Mouse (Mus musculus): Measurements from ENCODE around the gene Tsfm. TPM values are rescaled to one million over a fixed set of nuclear protein-coding genes. Genes with fewer than 3 reads are reported as not detected.
A peak's percentile ranks its signal among the peaks of the same experiment; 100 is the strongest.

Gene Tsfm
- 12.2 and 14.3 TPM in 2 replicates for polyA plus RNA-seq (2012; rRNA removed)

GRCm38 (mm10) chr10:127030336-127031296, at the start of gene Tsfm:
Tsfm (minus strand) TSS chr10:127030840.
- Histone ChIP-seq H3K27ac (ENCODE audit: control insufficient read depth, insufficient read depth, low read depth, low read length) (peak within 1 kb of the TSS; percentile 63), H3K27me3 (ENCODE audit: control insufficient read depth, insufficient read depth, low read length) (no peaks in the 10 kb centered on the region), H3K4me1 (ENCODE audit: control insufficient read depth, insufficient read depth, low read length) (peaks cover 14% of the 10 kb centered on the region), H3K36me3 (ENCODE audit: control insufficient read depth, insufficient read depth, low read length) (no peaks in the 10 kb centered on the region), H3K4me3 (ENCODE audit: control insufficient read depth, low read depth, low read length) (peak within 1 kb of the TSS; percentile 90)
- TF ChIP-seq POLR2A (IDR thresholded peaks at IDR 0.05; ENCODE audit: control insufficient read depth, low read depth, low read length): peak; percentile 66
- TF ChIP-seq CTCF (IDR thresholded peaks at IDR 0.05; ENCODE audit: control insufficient read depth, insufficient read depth, insufficient replicate concordance, low read depth, low read length): peak; percentile 93

- H3K4me1 ChIP-seq (ENCODE audit: control insufficient read depth, insufficient read depth, low read length): peaks cover 26% of the 10 kb centered on the region
- peaks cover 5% of the 10 kb centered on the region for H3K27me3 ChIP-seq (ENCODE audit: control insufficient read depth, insufficient read depth, low read length)
- H3K27ac ChIP-seq (ENCODE audit: control insufficient read depth, insufficient read depth, low read depth, low read length): no peak overlapping the region
- H3K36me3 ChIP-seq (ENCODE audit: control insufficient read depth, insufficient read depth, low read length): no peaks in the 10 kb centered on the region
- TF ChIP-seq POLR2A (IDR thresholded peaks at IDR 0.05; ENCODE audit: control insufficient read depth, low read depth, low read length): no peak
- H3K4me3 ChIP-seq (ENCODE audit: control insufficient read depth, low read depth, low read length): peak overlapping the region; percentile 27; the same call in 1 of the 2 replicates
These were observed 49.2 kb upstream of the Tsfm start for GRCm38 (mm10) chr10:127079665-127080391.

GRCm38 (mm10) chr10:127078677-127079575, 48.3 kb upstream of the Tsfm start:
- H3K27ac ChIP-seq (ENCODE audit: control insufficient read depth, insufficient read depth, low read depth, low read length): no peak overlapping the region
- H3K4me3 ChIP-seq (ENCODE audit: control insufficient read depth, low read depth, low read length): peak overlapping the region; percentile 41; the same call in 1 of the 2 replicates
- H3K36me3 ChIP-seq (ENCODE audit: control insufficient read depth, insufficient read depth, low read length): no peaks in the 10 kb centered on the region
- H3K4me1 ChIP-seq (ENCODE audit: control insufficient read depth, insufficient read depth, low read length): peaks cover 26% of the 10 kb centered on the region
- TF ChIP-seq POLR2A (IDR thresholded peaks at IDR 0.05; ENCODE audit: control insufficient read depth, low read depth, low read length) (no peak), CTCF (IDR thresholded peaks at IDR 0.05; ENCODE audit: control insufficient read depth, insufficient read depth, insufficient replicate concordance, low read depth, low read length) (no peak)
- peaks cover 5% of the 10 kb centered on the region for H3K27me3 ChIP-seq (ENCODE audit: control insufficient read depth, insufficient read depth, low read length)

- H3K36me3 ChIP-seq (ENCODE audit: control insufficient read depth, insufficient read depth, low read length): no peaks in the 10 kb centered on the region
- H3K27me3 ChIP-seq (ENCODE audit: control insufficient read depth, insufficient read depth, low read length): peaks cover 5% of the 10 kb centered on the region
- H3K4me1 ChIP-seq (ENCODE audit: control insufficient read depth, insufficient read depth, low read length): peaks cover 26% of the 10 kb centered on the region
- H3K27ac ChIP-seq (ENCODE audit: control insufficient read depth, insufficient read depth, low read depth, low read length): no peak overlapping the region
- TF ChIP-seq POLR2A (IDR thresholded peaks at IDR 0.05; ENCODE audit: control insufficient read depth, low read depth, low read length) (no peak), CTCF (IDR thresholded peaks at IDR 0.05; ENCODE audit: control insufficient read depth, insufficient read depth, insufficient replicate concordance, low read depth, low read length) (no peak)
- H3K4me3 ChIP-seq (ENCODE audit: control insufficient read depth, low read depth, low read length): no peak overlapping the region
These were observed 47.5 kb upstream of the Tsfm start for GRCm38 (mm10) chr10:127078001-127078676.

- Histone ChIP-seq H3K4me1 (ENCODE audit: control insufficient read depth, insufficient read depth, low read length) (peaks cover 26% of the 10 kb centered on the region), H3K27ac (ENCODE audit: control insufficient read depth, insufficient read depth, low read depth, low read length) (no peak overlapping the region), H3K4me3 (ENCODE audit: control insufficient read depth, low read depth, low read length) (no peak overlapping the region), H3K27me3 (ENCODE audit: control insufficient read depth, insufficient read depth, low read length) (peaks cover 5% of the 10 kb centered on the region), H3K36me3 (ENCODE audit: control insufficient read depth, insufficient read depth, low read length) (no peaks in the 10 kb centered on the region)
- TF ChIP-seq CTCF (IDR thresholded peaks at IDR 0.05; ENCODE audit: control insufficient read depth, insufficient read depth, insufficient replicate concordance, low read depth, low read length) (no peak), POLR2A (IDR thresholded peaks at IDR 0.05; ENCODE audit: control insufficient read depth, low read depth, low read length) (no peak)
These were observed 46.9 kb upstream of the Tsfm start for GRCm38 (mm10) chr10:127077515-127077914.

GRCm38 (mm10) chr10:127076082-127076481, 45.4 kb upstream of the Tsfm start:
- TF ChIP-seq POLR2A (IDR thresholded peaks at IDR 0.05; ENCODE audit: control insufficient read depth, low read depth, low read length): no peak
- no peak for TF ChIP-seq CTCF (IDR thresholded peaks at IDR 0.05; ENCODE audit: control insufficient read depth, insufficient read depth, insufficient replicate concordance, low read depth, low read length)
- peaks cover 5% of the 10 kb centered on the region for H3K27me3 ChIP-seq (ENCODE audit: control insufficient read depth, insufficient read depth, low read length)

More at GRCm38 (mm10) chr10:127076082-127076481, 45.4 kb upstream of the Tsfm start:
- Histone ChIP-seq H3K27ac (ENCODE audit: control insufficient read depth, insufficient read depth, low read depth, low read length) (no peak overlapping the region), H3K4me1 (ENCODE audit: control insufficient read depth, insufficient read depth, low read length) (peaks cover 20% of the 10 kb centered on the region), H3K36me3 (ENCODE audit: control insufficient read depth, insufficient read depth, low read length) (no peaks in the 10 kb centered on the region), H3K4me3 (ENCODE audit: control insufficient read depth, low read depth, low read length) (no peak overlapping the region)
